Mouse (Mus musculus) retina, postnatal 1 day (tissue): ENCODE results near the gene Dlgap1.

Experiments used
- DNase-seq: peaks from one replicate; pipeline ENCODE4 v3.0.0-alpha.2; 2012

Gene Dlgap1

GRCm38 (mm10) chr17:70744570-70745153, 775.8 kb downstream of the Dlgap1 start:
- DNase-seq = no peak

GRCm38 (mm10) chr17:70745385-70745784, 776.5 kb downstream of the Dlgap1 start:
- no peak for DNase-seq

- DNase-seq = no peak
These were observed 777.7 kb downstream of the Dlgap1 start for GRCm38 (mm10) chr17:70746379-70747079.

- peak; percentile 67 for DNase-seq
These were observed 779.0 kb downstream of the Dlgap1 start for GRCm38 (mm10) chr17:70747731-70748475.

GRCm38 (mm10) chr17:70748476-70748830, 779.6 kb downstream of the Dlgap1 start:
- DNase-seq = no peak

- DNase-seq = no peak
These were observed 780.2 kb downstream of the Dlgap1 start for GRCm38 (mm10) chr17:70748964-70749650.

GRCm38 (mm10) chr17:70750236-70751160, 781.6 kb downstream of the Dlgap1 start:
- DNase-seq = no peak

GRCm38 (mm10) chr17:70751161-70751651, 782.3 kb downstream of the Dlgap1 start:
- peak; percentile 41 for DNase-seq

GRCm38 (mm10) chr17:70751676-70752075, 782.8 kb downstream of the Dlgap1 start:
- DNase-seq = no peak

- no peak for DNase-seq
These were observed 784.7 kb downstream of the Dlgap1 start for GRCm38 (mm10) chr17:70753444-70754032.

- DNase-seq = no peak
These were observed 785.2 kb downstream of the Dlgap1 start for GRCm38 (mm10) chr17:70754041-70754440.

GRCm38 (mm10) chr17:70754638-70755037, 785.8 kb downstream of the Dlgap1 start:
- DNase-seq = no peak

GRCm38 (mm10) chr17:70755039-70755668, 786.3 kb downstream of the Dlgap1 start:
- DNase-seq = peak; percentile 87

- DNase-seq = peak; percentile 58
These were observed 786.9 kb downstream of the Dlgap1 start for GRCm38 (mm10) chr17:70755669-70756263.

GRCm38 (mm10) chr17:70762001-70762400, 793.1 kb downstream of the Dlgap1 start:
- no peak for DNase-seq

GRCm38 (mm10) chr17:70762634-70763033, 793.8 kb downstream of the Dlgap1 start:
- DNase-seq = no peak

- no peak for DNase-seq
These were observed 796.5 kb downstream of the Dlgap1 start for GRCm38 (mm10) chr17:70765337-70765736.

GRCm38 (mm10) chr17:70765976-70766375, 797.1 kb downstream of the Dlgap1 start:
- DNase-seq = no peak

GRCm38 (mm10) chr17:70772120-70772899, 803.4 kb downstream of the Dlgap1 start:
- no peak for DNase-seq

- DNase-seq = no peak
These were observed 810.9 kb downstream of the Dlgap1 start for GRCm38 (mm10) chr17:70779770-70780169.
